Mouse (Mus musculus) heart, postnatal 25 days (tissue): ENCODE measurements at regions not wholly inside any gene's neighbourhood (a gene's known extent, or its start where the extent isn't known, plus 50 kb on each side); places are given as distances from the start of the nearest gene placed in this dataset.

ENCODE experiments used
- DNase-seq: peaks from one replicate; pipeline ENCODE4 v3.0.0; 2022; ENCODE audit warnings: low spot score
- intact Hi-C: fragments of 180-260 bp; cut with DNase I; formaldehyde crosslinking; loops from one replicate; pipeline ENCODE4 v1.15.1; 2025

DNA sequence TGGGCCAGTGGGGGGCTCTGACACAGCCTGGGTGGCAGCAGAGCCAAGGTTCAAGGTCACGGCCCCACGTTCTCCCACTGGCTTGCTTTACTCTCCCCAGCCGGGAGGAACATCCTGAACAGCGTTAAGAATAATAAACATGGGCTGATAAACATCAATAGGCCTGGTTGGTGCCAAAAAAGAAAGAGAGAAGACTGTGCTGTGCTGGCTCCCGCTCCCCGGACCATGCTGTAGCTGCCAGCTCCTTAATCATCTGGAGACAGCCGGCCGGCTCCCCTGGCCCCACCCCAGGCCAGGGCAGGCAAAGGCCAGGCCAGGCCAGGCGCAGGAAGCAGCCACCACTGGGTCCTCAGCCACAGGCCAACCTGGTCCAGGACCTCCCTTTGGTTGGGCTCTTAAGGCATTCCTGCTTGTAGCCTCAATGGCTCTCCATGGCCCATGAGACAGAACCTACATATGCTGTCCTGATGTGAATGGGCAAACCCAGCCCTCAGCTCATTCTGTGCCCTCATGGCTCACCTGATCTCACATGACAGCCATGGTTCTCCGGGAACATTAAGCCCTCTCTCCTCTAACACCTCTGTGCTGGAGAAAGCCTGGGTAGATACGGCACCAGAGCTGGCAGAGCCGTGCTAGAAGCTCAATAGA, 262.3 kb downstream of the Dysf start:
- peak; percentile 48 for DNase-seq
- intact Hi-C loops: no loop called here

DNA sequence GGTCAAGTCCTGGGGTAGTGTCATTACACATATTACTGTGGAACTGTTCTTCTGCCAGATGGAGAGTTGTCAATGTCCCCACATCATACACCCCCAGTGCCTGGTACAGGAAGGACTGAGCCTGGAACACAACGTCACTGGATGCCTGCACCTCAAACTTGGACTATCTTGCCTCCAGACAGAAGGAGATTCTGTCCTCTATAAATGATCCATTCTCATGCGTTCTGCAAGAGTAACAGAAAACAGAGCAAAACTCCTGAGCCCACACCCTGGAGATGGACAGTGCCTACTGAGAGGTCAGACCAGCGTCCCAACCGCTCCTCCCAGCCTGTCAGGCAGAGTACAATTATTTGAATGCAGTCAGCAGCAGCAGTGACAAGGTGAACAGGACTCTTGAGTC, 261.1 kb downstream of the Dysf start:
- intact Hi-C loops: loop anchor here (5.0 kb wide), 1 partner anchor 318 kb away; no protein-coding TSS in a partner anchor
- DNase-seq: no peak

DNA sequence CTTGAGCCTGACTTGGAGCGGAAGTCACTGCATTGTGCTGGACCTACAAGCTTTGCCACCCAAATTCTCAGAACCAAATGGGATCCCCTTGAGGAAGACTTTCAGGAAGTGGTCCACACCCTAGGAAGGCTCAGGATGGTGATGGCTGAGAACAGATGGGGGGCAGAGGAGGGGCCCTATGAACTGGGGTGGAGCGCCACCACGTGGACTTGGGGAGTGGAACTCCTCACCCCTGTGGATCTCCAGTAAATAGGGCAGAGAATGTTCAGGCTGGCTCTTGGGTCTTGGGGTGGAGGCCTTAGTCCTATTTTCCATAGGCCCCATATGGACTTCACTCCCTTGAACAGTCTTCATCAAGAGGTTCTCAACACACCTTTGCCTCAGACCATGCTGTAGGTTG, 260.6 kb downstream of the Dysf start:
- intact Hi-C loops: loop anchor here (5.0 kb wide), 1 partner anchor 318 kb away; no protein-coding TSS in a partner anchor
- DNase-seq: no peak

DNA sequence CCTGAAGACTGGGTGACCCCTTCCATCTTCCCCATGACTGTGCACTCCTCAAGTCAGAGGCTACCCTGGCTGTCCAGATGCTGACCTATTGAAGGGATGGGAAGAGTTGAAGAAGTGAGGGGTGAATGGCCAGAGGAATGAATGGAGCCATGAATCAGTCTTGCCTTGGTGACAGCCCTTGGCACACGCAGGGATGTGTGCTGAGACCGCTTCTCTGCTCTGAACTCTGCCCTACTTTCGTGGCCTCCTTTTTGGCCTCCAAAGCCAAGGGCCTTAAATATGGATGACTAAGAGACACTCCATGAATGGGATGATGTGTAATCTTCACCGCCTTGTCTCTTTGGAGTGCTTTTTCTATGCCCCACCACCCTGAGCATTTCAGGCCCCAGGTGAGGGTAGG, 259.7 kb downstream of the Dysf start:
- no peak for DNase-seq
- intact Hi-C loops: loop anchor here (5.0 kb wide), 1 partner anchor 319 kb away; no protein-coding TSS in a partner anchor

DNA sequence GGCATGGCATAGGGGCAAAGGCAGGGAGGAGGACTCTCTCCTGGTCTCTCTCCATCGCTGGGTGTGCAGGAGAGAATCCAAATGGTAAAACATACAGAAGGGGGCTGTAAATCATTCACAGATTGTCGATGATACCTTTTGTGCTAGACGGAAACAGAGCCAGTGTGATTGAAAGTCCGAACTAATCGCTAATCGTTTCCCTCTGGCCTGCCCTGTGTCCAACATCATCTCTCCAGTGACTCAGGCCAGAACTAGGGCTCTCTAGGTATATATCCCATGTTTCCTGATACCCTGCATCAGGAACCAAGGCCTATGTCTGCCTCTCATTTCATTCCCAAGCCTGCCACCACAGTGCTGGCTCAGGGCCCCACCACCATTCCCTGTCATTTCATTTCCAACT, 259.1 kb downstream of the Dysf start:
- intact Hi-C loops: loop anchor here (5.0 kb wide), 1 partner anchor 320 kb away; no protein-coding TSS in a partner anchor
- DNase-seq: no peak

DNA sequence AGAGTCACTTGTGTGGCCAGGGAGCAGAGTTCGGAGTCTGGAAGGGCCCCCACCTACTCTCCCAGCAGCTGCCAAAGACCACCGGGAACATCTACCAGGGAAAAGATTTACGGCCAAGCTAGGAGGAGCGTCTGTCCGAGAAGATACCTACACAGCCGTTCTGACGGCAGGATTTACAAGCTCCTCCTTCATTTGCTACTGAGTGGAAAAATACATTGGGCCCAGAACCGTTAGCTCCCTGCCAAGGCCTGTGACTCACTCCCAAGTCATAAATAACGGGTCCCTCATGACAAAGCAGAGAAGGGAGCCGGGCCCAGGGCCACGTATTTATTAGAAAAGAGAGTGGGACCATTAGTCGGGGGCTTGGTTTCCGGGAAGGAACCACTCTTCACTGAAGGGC, 258.3 kb downstream of the Dysf start:
- intact Hi-C loops: loop anchor here (5.0 kb wide), 1 partner anchor 321 kb away; no protein-coding TSS in a partner anchor
- peak; percentile 40 for DNase-seq

DNA sequence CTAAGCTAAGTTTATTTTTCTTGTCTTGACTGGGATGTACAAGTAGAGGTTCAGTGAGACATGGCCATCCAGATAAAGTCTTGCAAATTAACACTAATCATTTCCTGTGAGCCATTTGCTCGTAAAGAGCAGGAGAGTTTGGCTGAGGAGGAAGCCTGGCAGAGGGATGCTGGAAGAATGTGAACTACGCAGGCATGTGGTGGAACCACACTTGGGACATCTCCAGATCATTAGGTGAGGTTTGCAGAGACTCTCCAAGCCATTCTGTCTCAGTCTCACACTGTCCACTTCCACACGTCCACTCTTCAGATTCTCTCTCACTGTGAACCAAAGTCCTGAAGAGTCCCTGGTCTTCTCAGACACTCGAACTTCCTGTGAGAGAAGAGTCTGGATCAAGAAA, 256.3 kb downstream of the Dysf start:
- no peak for DNase-seq
- intact Hi-C loops: loop anchor here (5.0 kb wide), 3 partner anchors 53 to 323 kb away; no protein-coding TSS in a partner anchor

DNA sequence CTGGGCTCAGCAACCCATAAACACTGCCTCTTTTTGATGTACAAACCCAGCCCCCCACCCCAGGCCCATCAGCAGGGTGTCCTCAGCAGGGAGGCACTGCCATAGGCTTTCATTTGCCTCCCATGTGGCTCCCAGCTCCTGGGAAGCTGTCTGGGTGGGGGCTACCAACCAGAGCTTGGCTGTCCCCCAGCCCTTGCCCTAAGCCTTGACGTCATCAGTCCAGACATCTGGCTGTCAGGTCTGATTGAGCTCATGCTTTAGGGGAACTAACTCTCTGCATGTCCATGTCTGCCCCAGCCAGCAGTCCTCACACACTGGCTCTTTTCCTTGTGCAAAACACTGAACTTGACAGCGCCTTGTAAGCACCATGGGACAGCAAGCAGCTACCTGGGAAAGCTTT, 255.3 kb downstream of the Dysf start:
- no peak for DNase-seq
- intact Hi-C loops: loop anchor here (5.0 kb wide), 2 partner anchors 54 to 166 kb away; no protein-coding TSS in a partner anchor

DNA sequence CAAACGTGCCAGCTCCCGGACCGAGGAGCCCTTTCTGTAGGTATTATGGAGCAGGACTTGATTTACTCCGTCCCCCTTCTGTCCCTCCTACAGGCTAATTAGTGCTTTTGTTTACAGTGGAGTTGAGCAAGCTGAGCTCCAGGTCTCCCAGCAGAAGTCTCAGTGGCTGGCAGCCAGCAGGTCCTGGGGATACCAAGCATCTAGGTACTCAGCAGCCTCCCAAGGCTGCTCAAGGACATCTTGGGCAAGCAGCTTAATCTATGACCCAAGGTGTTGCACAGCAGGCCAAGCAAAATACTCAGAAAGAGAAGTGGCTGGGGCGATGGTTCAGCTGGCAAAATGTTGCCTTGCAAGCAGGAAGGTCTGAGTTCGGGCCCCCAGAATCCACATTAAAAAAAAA, 254.4 kb downstream of the Dysf start:
- intact Hi-C loops: loop anchor here (5.0 kb wide), 2 partner anchors 55 to 165 kb away; no protein-coding TSS in a partner anchor
- DNase-seq: no peak

DNA sequence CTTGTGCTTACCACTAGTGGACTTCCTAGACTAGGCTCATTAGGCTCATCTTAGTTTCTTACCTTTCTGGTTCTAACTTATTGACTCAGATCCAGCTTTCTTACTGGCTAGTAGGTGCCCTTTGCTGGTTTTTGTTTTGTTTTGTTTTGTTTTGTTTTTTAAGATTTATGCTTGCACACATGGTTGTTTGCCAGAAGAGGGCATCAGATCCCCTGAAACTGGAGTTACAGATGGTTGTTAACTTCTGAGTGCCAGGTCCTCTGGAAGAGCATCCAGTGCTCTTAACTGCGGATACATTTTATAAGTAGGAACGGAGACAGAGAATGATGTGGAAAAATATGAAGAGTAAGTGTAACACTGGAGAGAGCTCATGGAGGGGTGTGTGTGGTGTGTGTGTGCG, 253.1 kb downstream of the Dysf start:
- DNase-seq: no peak
- intact Hi-C loops: loop anchor here (5.0 kb wide), 2 partner anchors 56 to 164 kb away; no protein-coding TSS in a partner anchor
